Mouse (Mus musculus): ENCODE results near the gene Lrrc7.

The Lrrc7 gene

DNA sequence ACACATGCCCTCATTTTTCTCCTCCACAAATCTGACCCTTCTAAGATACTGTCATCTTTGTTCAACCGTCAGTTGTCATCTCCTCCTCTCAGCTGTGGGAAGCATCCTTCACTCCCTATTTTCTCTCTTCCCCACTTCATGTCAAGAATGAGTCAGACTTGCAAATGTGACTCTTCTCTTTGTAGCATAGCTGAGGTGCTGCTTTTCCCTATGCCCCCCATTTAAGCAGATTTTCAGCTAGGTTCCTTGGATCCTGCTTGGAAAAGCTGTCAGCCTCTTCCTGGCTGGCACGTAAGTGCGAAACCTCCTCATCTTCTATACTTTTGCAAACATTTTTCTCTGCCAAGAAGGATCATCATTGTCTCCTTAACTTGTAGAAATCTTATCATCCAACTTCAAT, 192.9 kb downstream of the Lrrc7 start:
- no peak for DNase-seq (ENCODE audit: low read depth in 2 of 2, low spot score in 2 of 2)

- no peak for DNase-seq (ENCODE audit: low read depth in 2 of 2, low spot score in 2 of 2)
These were observed 196.2 kb downstream of the Lrrc7 start for GRCm38 (mm10) chr3:158365801-158366200.

DNA sequence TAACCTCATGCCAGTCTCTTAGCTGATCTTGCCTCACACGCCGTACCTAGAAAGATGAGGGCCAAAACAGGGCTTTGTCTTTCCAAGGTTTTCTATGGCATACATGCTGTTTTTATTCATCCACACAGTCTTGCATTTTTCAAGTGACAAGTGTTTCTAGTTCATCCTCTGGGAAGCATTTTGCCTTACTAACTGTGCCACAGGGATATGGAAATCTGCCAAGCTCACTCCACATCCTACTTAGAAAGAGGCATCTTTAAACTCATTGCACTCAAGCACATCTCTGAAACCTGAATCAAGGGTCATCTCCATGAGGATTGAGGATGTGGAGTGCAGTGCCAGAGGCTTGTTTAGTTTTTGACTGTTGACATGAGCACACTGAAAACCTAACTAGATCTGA, 199.9 kb downstream of the Lrrc7 start:
- no peak for DNase-seq (ENCODE audit: low read depth in 2 of 2, low spot score in 2 of 2)

DNA sequence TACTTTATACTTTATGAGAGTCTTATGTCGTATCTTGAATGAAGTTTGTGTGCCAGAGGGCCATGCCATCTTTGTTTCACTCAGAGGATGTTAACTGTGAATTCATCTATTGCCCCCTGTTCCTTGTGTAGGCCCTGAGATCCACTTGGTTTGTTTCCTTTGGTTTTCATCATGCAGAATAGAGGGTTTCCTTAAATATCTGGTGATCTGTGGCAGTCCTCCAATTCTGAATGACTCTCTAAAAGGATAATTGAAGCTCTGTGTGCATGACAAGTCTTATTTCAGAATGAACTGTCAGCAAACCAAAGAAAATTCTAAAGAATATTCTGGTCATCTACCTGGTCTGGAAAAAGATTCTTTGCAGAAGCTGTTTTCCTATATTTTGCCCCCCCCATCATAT, 205.3 kb downstream of the Lrrc7 start:
- no peak for DNase-seq (ENCODE audit: low read depth in 2 of 2, low spot score in 2 of 2)

- DNase-seq (ENCODE audit: low read depth in 2 of 2, low spot score in 2 of 2), result no peak
These were observed 205.8 kb downstream of the Lrrc7 start for GRCm38 (mm10) chr3:158356194-158356593.

DNA sequence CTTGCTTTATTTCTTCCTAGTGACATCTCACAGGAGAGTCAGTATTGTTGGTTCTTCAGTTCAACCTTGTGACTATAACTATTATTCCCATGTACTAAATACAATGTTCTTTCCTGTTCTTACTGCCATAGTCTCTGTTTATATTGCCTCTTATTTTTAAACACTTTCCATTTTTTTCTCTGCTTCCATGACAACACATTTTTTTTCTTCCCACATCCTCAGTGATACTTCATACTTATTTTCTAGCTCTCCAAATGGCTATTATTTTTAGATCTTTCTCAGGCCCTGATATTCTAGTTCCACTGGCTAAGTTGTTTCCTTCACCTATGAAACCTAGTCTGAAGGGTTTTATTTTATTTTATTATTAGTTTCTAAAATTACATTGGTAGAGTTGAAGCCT, 221.2 kb downstream of the Lrrc7 start:
- no peak for DNase-seq (ENCODE audit: low read depth in 2 of 2, low spot score in 2 of 2)

DNA sequence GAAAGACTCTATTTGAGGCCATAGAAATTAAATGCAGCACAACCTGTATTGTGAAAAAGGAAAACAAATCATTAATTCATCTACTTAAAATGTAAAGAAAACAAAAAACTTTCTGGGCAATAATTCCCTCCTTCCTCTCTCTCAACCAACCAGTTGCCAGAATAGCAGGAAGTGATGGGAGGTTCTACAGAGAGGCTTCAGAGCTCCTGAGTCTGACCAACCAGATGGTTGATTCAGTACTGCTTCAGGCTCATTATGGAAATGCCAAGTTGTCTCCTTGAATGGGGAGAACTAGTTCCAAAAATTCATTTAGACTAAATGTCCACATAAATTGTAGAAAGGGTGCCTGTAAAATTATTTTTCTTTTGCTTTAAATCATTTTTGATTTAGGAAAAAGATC, 231.9 kb downstream of the Lrrc7 start:
- no peak for DNase-seq (ENCODE audit: low read depth in 2 of 2, low spot score in 2 of 2)

DNA sequence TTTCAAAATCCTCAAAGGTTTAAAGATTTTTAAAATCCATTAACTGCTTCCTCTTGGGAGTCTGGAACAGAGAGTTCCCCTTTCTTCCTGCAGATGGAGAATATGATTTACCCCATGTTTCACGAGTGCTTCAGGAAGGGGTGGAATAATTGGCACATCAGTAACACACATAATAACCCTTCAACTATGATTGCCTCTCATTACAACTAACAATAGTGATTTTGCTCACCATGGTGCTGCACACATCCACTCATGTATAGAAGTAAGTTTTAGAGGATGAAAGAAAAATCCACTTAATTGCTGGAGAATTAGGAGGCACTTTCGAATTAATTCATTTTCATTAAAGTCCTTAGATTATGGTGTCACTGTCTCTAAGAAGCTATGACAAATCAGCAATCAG, 251.6 kb downstream of the Lrrc7 start:
- no peak for DNase-seq (ENCODE audit: low read depth in 2 of 2, low spot score in 2 of 2)

- DNase-seq (ENCODE audit: low read depth in 2 of 2, low spot score in 2 of 2), result no peak
These were observed 254.6 kb downstream of the Lrrc7 start for GRCm38 (mm10) chr3:158307415-158307814.

DNA sequence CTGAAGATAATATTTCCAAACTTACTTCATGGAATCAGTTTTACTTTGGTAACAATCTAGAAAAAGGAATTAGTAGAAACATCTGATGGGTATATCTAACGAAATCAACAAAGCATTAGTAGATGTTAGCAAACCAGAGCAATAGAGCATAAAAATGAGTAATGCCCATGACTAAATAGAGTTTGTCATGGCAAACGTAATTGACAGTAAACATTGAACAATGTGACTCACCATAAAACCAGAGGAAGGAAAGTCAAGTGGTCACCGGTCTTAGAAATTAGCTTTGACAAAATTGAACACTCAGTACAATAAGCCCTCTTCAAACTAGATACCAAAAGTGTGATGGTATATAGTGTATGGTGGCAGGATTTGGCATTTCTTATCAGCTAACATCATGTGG, 263.3 kb downstream of the Lrrc7 start:
- no peak for DNase-seq (ENCODE audit: low read depth in 2 of 2, low spot score in 2 of 2)

DNA sequence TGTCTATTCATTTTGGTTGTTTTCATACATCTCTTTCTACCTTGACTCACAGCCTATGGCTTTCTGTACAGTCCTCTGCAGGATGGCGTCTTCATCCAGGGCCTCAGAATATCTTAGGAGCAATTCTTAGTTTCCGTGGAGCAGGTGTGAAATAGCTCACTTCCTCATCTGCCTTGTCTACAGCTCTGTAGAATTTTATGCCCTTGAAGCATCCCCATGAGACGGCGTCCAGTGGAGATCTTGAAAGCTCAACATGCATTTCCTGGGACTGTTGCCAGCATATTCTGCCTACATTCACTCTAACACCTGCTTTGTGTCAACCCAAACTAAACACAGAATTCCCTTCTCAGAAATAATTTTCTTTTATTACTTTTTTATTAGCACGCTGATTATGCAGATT, 267.0 kb downstream of the Lrrc7 start:
- DNase-seq (ENCODE audit: low read depth in 2 of 2, low spot score in 2 of 2), result no peak

DNA sequence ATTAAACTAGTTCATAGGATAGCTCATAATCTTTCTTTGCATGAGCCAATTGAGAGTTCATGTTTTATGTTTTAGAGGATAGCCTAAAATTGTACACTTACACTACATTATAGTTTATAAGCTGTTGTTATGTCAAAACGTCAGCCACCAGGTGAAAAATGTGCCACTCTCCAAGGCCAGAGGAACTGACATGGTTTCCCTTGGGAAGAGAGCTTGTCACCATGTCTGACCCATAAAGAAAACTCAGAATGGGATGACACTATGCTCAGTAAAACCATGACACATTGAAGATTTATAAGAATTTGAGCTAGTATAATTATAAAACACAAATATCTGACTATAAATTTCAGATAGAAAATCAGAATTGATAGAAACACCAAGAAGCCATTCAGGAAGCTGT, 277.6 kb downstream of the Lrrc7 start:
- DNase-seq (ENCODE audit: low read depth in 2 of 2, low spot score in 2 of 2), result no peak

DNA sequence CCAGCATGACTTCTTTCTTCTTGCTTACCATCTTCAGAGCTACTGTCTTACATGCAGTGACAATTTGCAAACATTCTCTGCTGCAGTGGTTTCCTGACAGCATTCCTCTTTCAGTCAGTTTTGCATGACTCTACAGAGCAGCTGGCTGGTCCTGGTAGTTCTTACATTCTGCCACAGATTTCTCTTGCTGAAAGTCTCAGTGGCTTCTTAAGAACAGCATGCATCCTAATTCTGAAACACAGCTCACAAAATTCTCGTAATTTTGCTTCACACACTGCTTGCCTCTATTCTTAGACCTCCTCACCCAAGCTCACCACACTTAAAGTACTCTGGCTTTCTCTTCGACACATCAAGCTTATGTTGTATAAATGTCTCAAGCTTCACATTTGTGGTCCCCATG, 283.4 kb downstream of the Lrrc7 start:
- no peak for DNase-seq (ENCODE audit: low read depth in 2 of 2, low spot score in 2 of 2)

- DNase-seq (ENCODE audit: low read depth in 2 of 2, low spot score in 2 of 2), result no peak
These were observed 289.3 kb downstream of the Lrrc7 start for GRCm38 (mm10) chr3:158272700-158273099.

DNA sequence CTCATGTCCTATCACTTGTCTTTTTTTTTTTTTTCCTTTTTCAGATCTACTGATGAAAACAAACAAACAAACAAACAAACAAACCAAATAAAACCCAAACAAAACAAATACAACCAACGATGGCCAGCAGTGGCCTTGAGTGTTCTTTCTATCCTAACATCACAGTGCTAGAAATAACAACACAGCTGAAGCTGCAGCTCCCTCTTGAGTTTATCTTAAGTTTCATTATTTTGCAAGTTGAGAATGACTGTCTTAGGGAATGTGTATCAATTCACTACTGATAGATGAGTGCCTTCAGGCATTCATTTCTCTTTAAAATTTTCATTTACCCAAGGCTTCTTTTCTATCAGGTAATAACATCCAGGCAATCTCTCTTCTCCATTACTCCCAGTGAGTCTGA, 291.1 kb downstream of the Lrrc7 start:
- DNase-seq (ENCODE audit: low read depth in 2 of 2, low spot score in 2 of 2), result no peak

DNA sequence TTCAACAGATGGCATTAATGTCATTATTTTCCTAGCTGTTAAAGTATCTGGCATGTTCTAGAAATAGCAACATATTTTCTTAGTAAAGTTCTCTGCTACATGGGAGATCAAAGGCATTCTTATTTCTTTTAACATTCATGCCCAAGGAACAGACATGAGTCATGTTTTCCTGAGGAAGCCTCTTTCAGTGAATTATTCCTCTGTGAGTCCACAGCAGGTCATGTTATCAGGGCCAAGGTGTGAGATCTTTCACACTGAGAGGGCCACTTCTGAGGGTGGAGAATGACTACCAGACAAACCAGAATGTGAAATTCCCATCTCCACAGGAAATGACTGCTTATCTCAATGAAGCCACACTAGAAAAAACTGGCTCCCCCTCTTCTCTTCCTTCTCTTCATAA, 309.4 kb downstream of the Lrrc7 start:
- no peak for DNase-seq (ENCODE audit: low read depth in 2 of 2, low spot score in 2 of 2)

- DNase-seq (ENCODE audit: low read depth in 2 of 2, low spot score in 2 of 2), result no peak
These were observed 314.3 kb downstream of the Lrrc7 start for GRCm38 (mm10) chr3:158247672-158248071.

DNA sequence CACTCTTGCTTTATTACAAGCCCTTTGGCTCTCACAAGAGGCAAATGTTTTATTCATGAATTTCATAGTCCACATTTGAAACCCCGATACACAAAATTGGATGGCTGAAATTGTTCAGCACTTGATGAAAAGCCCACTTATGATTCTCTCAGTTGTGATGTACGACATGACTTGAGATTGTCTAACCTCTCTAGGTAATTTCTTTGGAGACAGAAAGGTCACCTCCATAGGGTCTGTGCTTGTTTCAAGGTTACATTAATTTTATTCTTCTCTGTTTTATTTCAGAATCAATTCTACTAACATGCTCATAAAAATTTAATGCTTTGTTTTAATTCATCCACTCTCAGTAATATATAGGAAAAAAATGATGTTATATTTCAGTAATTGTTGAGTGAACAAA, 351.4 kb downstream of the Lrrc7 start:
- no peak for DNase-seq (ENCODE audit: low read depth in 2 of 2, low spot score in 2 of 2)

DNA sequence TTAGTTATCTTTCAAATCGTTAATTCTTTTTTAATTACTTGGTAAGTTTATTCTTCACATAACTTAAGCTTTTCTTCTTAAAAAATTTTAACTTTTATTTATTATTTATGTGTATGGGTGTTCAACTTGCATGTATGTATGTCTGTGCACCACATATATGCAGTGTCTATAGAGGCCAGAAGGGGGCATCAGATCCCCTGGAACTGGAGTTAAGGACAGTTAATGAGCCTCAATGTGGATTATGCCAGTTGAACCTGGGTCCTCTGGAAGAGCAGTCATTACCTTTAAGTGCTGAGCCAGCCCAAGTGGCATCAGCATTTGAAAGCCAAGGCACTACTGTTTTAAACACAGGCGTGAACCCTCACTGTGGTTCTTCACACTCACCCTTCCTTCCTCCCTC, 352.0 kb downstream of the Lrrc7 start:
- no peak for DNase-seq (ENCODE audit: low read depth in 2 of 2, low spot score in 2 of 2)

DNA sequence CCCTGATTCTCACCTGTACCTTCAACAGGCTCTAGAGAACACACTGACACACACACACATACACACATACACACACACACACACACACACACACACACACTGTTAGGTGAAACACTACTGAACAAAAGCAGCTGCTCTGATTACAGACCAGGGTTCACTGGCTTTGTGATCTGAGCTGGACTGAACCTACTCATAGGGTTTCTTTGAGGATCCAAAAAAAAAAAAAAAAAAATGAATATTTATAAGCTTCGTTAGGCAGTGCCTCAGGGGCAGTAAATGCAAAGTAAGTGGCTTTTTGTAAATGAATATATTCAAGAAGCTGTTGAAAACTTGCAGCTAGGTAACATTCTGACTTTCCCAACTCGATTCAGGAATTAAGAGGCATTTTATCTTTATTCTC, 354.2 kb downstream of the Lrrc7 start:
- DNase-seq (ENCODE audit: low read depth in 2 of 2, low spot score in 2 of 2), result no peak

GRCm38 (mm10) chr3:158202776-158203175, 359.2 kb downstream of the Lrrc7 start:
- no peak for DNase-seq (ENCODE audit: low read depth in 2 of 2, low spot score in 2 of 2)

DNA sequence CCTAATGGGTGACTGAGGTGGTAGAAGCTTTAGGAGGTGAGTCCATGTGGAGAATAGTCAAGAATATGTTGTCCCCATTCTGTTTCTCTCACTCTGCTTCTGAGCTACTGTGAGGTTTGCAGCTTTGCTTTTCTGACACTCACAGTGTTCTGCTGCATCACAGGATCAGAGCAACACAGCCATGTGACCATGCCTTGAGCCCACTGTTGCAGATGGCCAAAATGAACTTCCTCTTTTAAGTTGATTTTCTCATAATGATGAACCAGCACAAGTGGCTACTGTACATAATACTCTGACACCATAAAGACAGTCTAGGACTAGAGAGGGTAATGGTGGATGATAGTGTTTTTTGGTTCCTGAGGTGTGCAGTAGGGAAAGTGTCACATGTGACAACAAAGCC, 366.6 kb downstream of the Lrrc7 start:
- DNase-seq (ENCODE audit: low read depth in 2 of 2, low spot score in 2 of 2), result no peak

GRCm38 (mm10) chr3:158193229-158193628, 368.8 kb downstream of the Lrrc7 start:
- DNase-seq (ENCODE audit: low read depth in 2 of 2, low spot score in 2 of 2), result no peak
